Mouse (Mus musculus) kidney, adult 2 months (tissue): ENCODE results near the gene Ptprd. TPM values are rescaled to one million over a fixed set of nuclear protein-coding genes. Genes with fewer than 3 reads are reported as not detected.
"Not testable (repeated sequence)": the region's sequence is repeated elsewhere in the genome, so short reads cannot be mapped to it uniquely, and the experiment has no call there.

Experiments used
- DNase-seq: peaks from one replicate; pipeline ENCODE4 v3.0.0; 2021
- H3K27ac ChIP-seq: fragments of 200-500 bp; 2 replicates; pipeline ENCODE4 v1.5.1; 2012; ENCODE audit warnings: low read depth, low read length, control low read depth, inconsistent platforms; ENCODE audit not compliant: insufficient read depth
- H3K27me3 ChIP-seq: fragments of 200-500 bp; replicated peaks from 2 replicates; pipeline ENCODE4 v1.6.1; 2012; ENCODE audit warnings: mild to moderate bottlenecking, moderate library complexity, low read length, inconsistent platforms; ENCODE audit not compliant: control insufficient read depth, insufficient read depth
- H3K36me3 ChIP-seq: fragments of 200-500 bp; 2 replicates; pipeline ENCODE4 v1.6.1; 2012; ENCODE audit warnings: mild to moderate bottlenecking, moderate library complexity, low read length, inconsistent platforms; ENCODE audit not compliant: control insufficient read depth, insufficient read depth
- H3K4me1 ChIP-seq: fragments of 200-500 bp; 2 replicates; pipeline ENCODE4 v1.6.1; 2011; ENCODE audit warnings: low read length; ENCODE audit not compliant: control insufficient read depth, insufficient read depth
- H3K4me3 ChIP-seq: fragments of 200-500 bp; 2 replicates; pipeline ENCODE4 v1.5.1; 2011; ENCODE audit warnings: mild to moderate bottlenecking, low read depth, low read length, control low read depth; ENCODE audit not compliant: insufficient read depth
- CTCF ChIP-seq: fragments of 200-500 bp; conservative IDR thresholded peaks from 2 replicates; pipeline ENCODE4 v1.5.1; 2011; ENCODE audit warnings: low read depth, mild to moderate bottlenecking, control low read depth, low read length, moderate library complexity, mixed read lengths; ENCODE audit not compliant: insufficient read depth, insufficient read length
- POLR2A ChIP-seq: fragments of 200-500 bp; IDR thresholded peaks from one replicate; pipeline ENCODE4 v1.6.1; 2011; ENCODE audit warnings: low read depth, low read length, control low read depth
- WGBS: fragments of 180-500 bp; shearing (Covaris S2); methylation state at CpG from one replicate; pipeline ENCODE4 v1.1.7; 2018; 5-methylcytosine and 5-hydroxymethylcytosine counted together
- polyA plus RNA-seq: library from polyadenylated mRNA; depleted of rRNA; stranded (reverse); fragments of >200 nt; gene quantifications from 2 replicates; pipeline ENCODE4 v1.2.3, GENCODE M21; 2012

Ptprd gene
- polyA plus RNA-seq, 1 experiment, result 30.0 TPM

DNA sequence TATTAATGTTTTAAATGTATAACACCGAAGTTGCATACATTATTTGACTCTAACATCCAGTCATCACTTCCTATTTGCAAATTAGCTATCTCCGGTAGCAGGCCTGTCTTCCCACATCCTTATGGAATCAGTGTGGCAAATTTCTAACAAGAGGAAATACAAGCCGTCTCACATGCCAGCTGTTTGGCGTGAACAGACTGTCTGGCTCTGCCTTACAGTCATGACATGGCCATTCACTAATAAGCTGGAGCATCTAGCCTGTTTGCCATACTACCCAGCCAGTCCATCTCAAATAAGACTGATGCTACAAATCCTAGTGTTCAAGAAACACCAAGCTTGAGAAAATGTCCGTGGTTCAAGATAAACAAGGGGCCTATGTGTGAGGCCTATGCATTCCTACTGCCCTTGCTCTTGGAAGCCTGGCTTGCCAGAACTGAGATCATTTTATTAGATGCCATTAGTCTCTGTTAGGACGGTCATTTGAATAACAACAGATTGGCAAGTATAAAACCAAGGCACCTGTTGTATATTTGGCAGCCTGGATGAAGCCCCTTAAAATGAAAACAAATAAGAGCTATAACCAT is 1773.2 kb downstream of the Ptprd start:
- H3K4me1 ChIP-seq, result peaks cover 18% of the 10 kb centered on the region; the same call in 1 of the 2 replicates
- no peak overlapping the region for H3K4me3 ChIP-seq
- no peaks in the 10 kb centered on the region for H3K27me3 ChIP-seq
- no peaks in the 10 kb centered on the region for H3K36me3 ChIP-seq
- WGBS, result 75% methylated on average over 6 of the region's 6 CpGs
- TF ChIP-seq POLR2A, result no peak
- TF ChIP-seq CTCF, result no peak
- no peak for DNase-seq
- no peak overlapping the region for H3K27ac ChIP-seq

DNA sequence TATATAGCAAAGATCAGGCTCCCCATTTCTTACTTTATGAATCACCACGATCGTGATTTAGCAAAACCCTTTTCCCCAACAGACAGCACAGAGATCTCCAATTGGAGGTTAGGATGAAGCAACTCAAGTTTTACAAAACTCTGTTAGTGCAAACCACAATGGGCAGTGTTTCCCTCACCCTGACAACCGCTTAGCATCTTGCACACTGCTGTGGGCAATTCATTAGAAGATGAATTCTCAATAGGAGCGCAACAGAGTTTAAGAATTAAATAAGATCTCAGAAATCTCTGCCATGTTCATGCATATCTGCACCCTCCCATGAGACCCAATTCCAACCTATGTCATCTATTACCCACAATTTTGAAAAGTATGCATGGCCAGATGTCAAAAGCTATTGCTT is 1773.7 kb downstream of the Ptprd start:
- Histone ChIP-seq H3K4me3 (no peak overlapping the region), H3K4me1 (peaks cover 16% of the 10 kb centered on the region; the same call in 1 of the 2 replicates), H3K27me3 (no peaks in the 10 kb centered on the region), H3K27ac (no peak overlapping the region), H3K36me3 (no peaks in the 10 kb centered on the region)
- DNase-seq, result no peak
- WGBS, result 88% methylated on average over 4 of the region's 4 CpGs
- TF ChIP-seq CTCF, result no peak
- TF ChIP-seq POLR2A, result no peak

DNA sequence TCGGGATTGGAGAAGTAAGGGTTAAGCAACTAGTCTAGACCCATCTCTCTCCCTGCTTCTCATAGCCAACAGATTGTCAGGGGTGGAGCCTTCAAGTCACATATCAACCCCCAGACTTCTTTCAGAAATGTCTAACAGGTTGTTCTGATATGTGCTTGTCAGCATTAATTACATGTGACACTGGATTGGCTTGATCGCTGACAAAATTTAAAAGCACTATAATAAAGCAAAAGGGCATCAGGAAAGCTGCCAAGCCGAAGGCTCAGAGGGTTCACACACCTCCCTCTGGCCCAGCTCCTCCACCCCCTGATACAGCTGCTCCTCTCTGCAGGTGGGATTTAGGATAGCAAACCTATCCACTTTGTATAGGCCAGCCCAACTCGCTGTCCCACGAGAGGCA is 1775.8 kb downstream of the Ptprd start:
- H3K27me3 ChIP-seq, result no peaks in the 10 kb centered on the region
- 0 out of 2 replicates have a peak overlapping the region, but pooled peaks have one; percentile 28 for H3K4me3 ChIP-seq
- TF ChIP-seq POLR2A (no peak), CTCF (no peak)
- WGBS, result 35% methylated on average over 5 of the region's 5 CpGs
- peak; percentile 82 for DNase-seq
- no peaks in the 10 kb centered on the region for H3K36me3 ChIP-seq
- H3K4me1 ChIP-seq, result peaks cover 15% of the 10 kb centered on the region; the same call in 1 of the 2 replicates
- peak overlapping the region; percentile 94 for H3K27ac ChIP-seq

DNA sequence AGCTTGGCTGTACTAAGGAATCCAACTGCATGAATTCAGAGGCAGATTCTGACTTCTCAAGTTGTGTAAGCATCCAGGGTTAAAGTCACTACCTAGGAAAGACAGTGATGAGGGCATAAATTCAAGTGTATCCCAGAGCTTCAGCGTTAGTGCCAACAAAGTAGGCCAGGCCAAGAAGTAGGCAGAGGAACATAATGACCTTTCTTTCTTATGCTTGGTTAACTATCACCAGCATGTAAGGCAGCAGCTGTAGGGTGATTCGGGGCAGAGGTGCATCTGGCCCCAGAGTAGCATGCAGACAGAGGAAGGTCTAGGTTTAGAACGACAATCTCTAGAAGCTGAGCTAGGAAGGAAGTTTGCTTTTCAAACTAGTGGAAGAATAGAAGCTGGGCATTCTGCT is 1782.0 kb downstream of the Ptprd start:
- peak; percentile 89 for DNase-seq
- Histone ChIP-seq H3K4me3 (no peak overlapping the region), H3K36me3 (no peaks in the 10 kb centered on the region), H3K27me3 (no peaks in the 10 kb centered on the region), H3K27ac (peak overlapping the region; percentile 98), H3K4me1 (peaks cover 40% of the 10 kb centered on the region)
- 17% methylated on average over 3 of the region's 3 CpGs for WGBS
- no peak for TF ChIP-seq CTCF
- peak; percentile 19 for TF ChIP-seq POLR2A

DNA sequence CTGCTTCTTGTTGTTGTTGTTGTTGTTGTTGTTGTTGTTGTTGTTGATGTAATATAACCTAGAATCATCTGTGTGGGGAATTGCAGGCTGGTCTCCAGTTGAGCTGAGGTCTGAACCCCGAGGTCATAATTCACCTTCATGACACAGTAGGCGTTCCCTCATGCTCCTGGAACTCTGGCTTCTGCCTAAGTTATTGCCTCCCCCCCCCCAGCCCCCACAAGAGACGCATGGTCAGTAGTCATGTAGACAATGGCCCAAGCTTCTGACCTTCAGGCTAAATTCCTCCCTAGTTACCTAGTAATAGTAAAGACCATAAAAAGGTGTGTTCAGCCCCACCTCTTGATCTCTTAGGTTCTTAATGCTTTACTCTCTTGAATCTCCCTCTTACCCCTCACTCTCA is 1784.7 kb downstream of the Ptprd start:
- peak; percentile 73 for DNase-seq
- H3K4me3 ChIP-seq, H3K36me3 ChIP-seq, H3K27me3 ChIP-seq: not testable (repeated sequence)
- Histone ChIP-seq H3K4me1 (peaks cover 52% of the 10 kb centered on the region), H3K27ac (peak overlapping the region; percentile 92)
- WGBS, result 30% methylated on average over 3 of the region's 3 CpGs

DNA sequence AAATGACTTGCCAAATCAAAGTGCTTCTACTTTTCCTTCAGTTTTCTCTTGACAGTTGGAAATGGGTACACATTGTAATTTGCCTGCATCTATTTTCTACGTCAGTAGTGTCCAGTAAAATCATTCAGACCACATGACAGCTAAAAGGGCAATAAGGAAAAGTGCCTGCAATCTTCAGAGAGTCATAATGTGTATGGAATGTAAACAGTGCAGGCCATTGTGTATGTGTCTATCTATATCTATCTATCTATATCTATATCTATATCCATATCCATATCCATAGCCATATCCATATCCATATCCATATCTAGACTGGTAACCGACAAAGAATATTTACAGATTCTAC is 1786.6 kb downstream of the Ptprd start:
- H3K27me3 ChIP-seq, result no peaks in the 10 kb centered on the region
- 56% methylated on average over 2 of the region's 2 CpGs for WGBS
- no peaks in the 10 kb centered on the region for H3K36me3 ChIP-seq
- no peak for DNase-seq
- H3K4me1 ChIP-seq, result peaks cover 47% of the 10 kb centered on the region
- H3K27ac ChIP-seq, result peak overlapping the region; percentile 99
- H3K4me3 ChIP-seq, result no peak overlapping the region
- no peak for TF ChIP-seq CTCF
- TF ChIP-seq POLR2A, result no peak

DNA sequence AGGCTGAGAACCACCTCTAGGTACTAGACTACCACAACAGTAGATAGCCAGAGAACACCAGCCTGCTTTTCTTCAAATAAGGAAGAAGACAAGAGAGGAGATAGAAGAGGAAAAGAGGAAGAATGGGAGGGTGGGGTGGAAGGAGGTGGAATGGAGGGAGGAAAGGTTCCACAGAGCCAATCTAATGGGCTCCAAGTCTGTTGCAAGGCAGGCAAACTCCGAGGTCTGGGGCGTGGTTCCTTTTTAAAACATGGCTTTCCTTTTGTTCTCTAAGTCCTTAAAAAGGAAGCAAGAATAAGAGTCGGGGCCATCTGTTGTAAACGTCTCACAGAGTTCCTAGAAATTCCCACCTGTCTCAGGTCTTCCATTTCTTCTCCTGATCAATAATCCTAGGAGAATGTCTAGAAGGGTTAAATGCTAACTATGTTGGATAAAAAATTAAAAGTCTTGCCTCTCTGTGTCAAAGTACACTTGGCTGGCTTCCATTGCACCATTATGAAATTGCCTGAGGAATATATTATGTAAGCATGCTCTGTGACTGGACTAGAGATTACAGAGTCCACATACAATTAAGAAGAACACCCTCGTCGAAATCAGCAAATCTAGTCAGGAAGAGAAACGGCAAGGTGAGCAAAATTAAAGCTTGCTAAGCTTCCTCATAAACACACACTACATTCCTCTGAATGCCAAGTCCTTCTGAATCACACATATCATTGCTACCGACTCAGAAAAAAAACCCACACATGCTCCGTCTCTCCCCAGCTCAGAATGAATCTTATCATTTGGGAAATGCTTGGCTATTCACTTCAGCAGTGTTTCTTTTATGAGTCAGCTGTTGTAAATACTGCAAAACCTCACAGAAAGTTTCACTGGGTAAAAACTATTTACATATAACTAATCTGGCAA is 1787.2 kb downstream of the Ptprd start:
- DNase-seq, result peak; percentile 96
- 26% methylated on average over 9 of the region's 9 CpGs for WGBS
- no peak for TF ChIP-seq CTCF
- peaks cover 44% of the 10 kb centered on the region for H3K4me1 ChIP-seq
- H3K4me3 ChIP-seq, result no peak overlapping the region
- no peaks in the 10 kb centered on the region for H3K36me3 ChIP-seq
- H3K27me3 ChIP-seq, result no peaks in the 10 kb centered on the region
- peak overlapping the region; percentile 99 for H3K27ac ChIP-seq
